Mouse (Mus musculus) heart, postnatal 36 days (tissue): ENCODE data around the gene Cfap97d2. TPM values are rescaled to one million over a fixed set of nuclear protein-coding genes. Genes with fewer than 3 reads are reported as not detected.

Source experiments
- DNase-seq, 2 experiments: peaks; one replicate each; pipeline ENCODE4 v3.0.0; 2021 to 2022
- intact Hi-C: fragments of 180-260 bp; cut with DNase I; formaldehyde crosslinking; loops from one replicate; pipeline ENCODE4 v1.15.1; 2025
- total RNA-seq, 2 experiments: library from RNA; stranded (reverse); gene quantifications; 2 replicates each; pipeline ENCODE4 v1.2.3; 2021

Gene Cfap97d2
- total RNA-seq, 2 experiments from 2014 or later: not detected

DNA sequence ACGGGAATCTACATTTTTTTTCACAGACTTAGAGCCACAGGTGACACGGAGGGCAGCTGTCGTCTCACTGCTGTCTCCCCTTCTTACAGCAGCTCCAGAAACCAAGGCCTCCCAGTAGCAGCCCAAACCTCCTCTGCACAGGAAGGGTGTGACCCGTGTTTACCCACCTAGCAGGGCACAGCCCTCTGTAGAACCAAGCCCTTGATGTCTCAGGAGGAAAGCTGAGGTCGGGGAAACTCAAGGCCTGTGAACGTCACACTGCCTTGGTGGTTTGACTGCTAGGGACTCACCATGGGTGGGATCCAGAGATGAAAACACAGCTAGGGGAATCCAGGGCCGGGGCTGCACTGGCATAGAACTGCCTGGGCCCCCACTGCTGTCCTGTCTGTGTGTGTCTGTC is 19.3 kb upstream of the Cfap97d2 start:
- intact Hi-C loops: no loop called here
- DNase-seq: no peak

DNA sequence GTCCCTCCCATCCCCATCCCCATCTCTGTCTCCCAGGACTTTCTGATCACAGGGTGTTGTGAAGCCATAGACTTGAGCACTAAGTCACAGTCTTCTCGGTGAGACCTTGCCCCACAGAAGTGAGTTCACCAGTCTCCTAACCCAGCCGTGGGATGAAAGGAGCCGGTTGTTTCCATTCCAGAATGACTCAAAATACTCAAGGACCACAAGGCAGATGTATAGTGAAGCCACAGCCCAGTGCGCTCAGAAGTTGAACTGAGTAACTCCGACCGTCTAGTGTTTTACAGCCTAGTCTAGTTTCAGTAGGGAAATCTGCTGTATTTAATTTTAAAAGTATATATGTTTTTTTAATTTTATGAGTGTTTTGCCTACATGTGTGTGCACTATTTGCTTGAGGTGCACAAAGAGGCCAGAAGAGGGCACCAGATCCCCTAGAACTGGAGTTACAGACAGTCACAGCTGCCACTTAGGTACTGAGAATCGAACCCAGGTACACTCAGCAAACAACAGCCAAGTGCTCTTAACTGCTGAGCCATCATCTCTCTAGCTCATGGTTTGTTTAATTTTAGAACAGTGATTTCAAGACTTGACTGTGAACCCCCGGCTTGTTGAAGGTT is 18.5 kb upstream of the Cfap97d2 start:
- intact Hi-C loops: no loop called here

DNA sequence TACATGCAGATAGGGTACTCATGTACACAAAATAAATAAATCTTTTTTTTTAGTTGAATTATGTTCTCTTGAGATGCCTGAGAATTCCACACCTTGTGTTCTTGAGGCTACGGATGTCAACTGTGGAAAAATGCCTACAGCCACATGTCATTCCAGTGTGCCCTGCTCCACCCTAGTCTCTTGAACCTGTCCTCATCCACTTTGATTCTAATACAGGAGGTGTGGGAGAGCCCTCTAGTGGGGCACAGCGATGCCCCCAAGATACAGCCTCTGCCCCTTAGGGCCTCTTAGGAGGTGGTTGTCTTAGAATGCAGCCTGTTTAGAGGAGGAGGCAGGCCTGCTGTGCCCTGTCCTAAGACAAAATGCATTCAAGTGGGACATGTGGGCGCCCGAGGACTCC is 17.7 kb upstream of the Cfap97d2 start:
- intact Hi-C loops: no loop called here
- DNase-seq: no peak

More for the DNA sequence above, 18.5 kb upstream of the Cfap97d2 start:
- DNase-seq: no peak

DNA sequence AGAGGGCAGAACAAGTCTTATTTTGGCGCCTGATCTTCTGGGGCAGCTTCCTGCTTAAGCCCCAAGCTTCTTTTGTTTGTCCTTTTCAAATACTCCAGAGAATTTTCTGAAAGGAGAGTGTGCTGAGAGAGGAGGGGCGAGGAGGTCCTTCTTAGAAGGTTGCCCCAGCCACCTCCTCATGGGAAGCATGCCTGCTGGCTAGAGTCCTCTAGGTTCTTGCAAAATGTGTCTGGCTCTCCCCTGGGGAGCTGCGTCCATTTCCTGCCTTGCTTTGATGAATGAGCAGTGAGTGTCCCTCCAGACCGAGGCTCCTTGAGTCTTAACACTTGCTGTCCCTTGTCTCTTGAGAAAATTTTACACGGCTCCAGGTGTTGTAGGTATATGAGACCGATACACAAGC is 17.2 kb upstream of the Cfap97d2 start:
- peak; percentile 63 to 65 for DNase-seq

DNA sequence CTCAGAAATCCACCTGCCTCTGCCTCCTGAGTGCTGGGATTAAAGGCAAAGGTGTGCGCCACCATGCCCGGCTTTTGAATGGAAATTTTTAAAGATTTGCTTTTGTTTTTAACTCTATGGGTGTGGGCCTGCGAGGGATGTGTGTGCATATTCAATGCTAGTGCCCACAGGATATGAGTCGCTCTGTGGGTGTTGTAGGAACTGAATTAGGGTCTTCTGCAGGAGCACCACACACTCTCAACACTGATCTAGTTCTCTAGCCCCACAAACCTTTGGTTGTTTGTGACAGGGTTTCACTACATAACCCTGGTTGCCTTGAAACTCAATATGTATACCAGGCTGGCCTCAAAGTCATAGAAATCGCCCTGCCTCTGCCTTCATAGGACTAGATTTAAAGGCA is 16.4 kb upstream of the Cfap97d2 start:
- intact Hi-C loops: no loop called here
- DNase-seq: no peak

More for the DNA sequence above, 17.2 kb upstream of the Cfap97d2 start:
- intact Hi-C loops: no loop called here

DNA sequence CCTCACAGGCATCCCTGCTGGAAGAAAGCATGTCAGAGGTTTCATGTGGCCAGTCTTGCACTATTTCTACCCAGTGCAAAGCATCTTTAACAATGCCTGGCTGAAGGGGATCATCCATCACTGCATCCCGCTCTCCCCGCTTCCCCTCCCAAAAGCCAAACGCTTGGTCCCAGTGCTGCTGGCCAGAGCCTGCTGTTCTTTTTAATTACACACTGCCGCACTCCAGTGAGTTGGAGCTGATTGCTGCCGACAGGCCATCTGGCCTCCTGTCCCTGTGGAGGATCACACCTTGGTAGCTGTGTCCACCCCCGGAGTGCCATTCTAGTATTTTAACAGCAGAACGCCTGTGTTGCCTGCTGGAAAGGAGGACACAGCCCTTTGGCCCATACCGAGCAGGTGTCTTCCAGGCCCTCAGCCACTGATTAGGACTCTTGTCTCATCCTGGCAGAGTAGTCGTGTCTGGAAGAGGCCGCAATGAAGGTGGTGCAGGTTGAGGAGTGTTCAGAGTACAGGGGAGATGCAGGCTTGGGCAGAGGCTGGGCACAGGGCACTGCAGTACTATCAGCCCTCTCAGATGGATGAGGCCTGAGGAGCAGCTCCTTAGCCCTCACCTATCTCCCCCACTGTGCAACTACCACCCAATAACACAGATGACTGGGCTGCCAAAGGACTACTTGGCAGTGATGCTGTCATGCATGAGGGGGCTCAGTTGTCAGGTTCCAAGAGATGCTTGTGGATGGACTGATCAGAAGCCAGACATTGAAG is 13.2 kb upstream of the Cfap97d2 start:
- intact Hi-C loops: no loop called here
- no peak for DNase-seq

DNA sequence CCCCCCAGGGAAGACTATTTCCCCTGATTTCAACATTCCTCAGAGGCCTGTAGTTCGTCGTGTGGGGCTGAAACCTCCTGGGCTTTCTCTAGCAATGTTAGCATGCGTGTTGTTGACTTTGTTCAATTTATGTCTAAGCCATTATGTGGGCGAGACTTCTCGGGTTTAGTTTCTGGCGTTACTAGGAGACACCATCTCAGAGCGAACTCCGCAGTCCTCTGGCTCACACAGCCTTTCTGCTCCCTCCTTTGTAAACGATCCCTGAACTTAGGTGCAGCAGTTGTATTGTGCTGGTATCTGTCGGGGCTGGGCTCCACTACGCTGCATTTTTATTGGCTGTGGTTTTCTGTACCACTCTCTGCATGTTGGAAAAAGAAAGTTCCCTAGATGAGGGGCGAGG is 11.0 kb upstream of the Cfap97d2 start:
- DNase-seq: no peak
- intact Hi-C loops: no loop called here

DNA sequence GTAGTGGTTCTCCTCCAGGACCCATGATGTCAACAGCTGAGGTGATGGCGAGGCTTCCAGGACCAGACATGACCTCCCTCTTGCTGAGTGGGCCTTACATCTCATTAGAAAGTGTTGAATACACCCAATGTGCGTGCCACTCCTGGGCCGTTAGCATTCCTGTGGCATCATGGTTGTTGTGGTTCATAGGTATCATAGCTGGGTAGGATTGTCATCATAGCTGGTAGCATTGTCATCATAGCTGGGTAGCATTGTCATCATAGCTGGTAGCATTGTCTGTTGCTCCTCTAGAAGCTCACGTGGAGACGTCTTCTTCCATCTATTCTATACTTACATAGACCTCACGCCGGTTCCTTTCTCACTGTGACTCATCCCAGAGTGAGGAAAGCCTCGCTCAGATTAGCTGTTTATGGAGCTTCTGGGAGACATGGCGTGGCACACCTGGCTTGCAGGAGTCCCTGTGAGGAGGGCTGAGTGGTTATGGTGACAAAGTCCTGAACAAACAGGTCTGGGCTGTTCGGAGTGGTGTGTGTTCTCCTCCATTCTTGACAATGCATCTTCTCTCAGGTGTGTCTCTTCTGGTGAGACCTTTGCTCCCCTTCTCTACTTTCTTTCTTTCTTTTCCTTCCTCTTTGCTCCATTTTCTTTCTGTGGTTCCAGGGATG is 10.4 kb upstream of the Cfap97d2 start:
- DNase-seq: no peak
- intact Hi-C loops: no loop called here

DNA sequence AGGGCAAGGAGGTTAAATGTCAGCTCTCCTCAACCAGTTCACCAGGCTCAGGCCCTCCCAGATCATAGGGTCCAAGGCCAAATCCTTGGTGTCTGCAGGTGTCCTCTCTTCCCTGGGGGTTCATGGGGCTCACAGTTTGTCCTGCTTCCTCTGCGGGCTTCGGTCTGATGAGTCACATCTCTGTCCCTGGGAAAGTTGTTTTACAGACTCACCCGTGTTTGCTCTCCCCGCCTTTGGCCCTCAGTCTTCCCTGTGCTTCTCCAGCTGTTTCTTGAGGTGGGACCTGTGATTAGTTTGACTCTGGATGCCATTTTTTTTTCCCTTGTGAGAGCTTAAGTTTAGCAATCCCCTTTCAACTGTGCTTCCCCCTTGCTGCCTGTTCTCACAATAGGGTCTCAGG is 9.5 kb upstream of the Cfap97d2 start:
- intact Hi-C loops: no loop called here
- no peak for DNase-seq

DNA sequence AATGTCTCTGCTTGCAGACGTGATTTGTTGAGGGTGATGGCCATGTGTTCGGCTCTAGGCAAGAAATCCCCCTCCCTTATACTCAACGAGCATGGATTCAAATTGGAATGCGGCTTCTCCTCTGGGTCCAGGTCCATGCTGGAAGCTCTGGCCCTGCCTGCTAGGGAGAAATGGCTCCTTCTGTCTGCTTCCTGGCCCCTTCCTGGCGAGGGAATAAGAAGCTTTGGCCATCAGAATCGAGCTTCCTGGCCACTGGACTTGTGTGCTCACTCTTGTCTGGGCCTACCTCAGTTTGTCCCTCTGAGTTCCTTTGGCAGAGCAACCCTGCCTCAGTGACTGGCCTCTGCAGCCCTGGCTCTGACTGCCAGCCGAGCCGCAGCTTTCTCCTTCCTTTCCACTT is 8.5 kb upstream of the Cfap97d2 start:
- intact Hi-C loops: no loop called here
- no peak for DNase-seq

DNA sequence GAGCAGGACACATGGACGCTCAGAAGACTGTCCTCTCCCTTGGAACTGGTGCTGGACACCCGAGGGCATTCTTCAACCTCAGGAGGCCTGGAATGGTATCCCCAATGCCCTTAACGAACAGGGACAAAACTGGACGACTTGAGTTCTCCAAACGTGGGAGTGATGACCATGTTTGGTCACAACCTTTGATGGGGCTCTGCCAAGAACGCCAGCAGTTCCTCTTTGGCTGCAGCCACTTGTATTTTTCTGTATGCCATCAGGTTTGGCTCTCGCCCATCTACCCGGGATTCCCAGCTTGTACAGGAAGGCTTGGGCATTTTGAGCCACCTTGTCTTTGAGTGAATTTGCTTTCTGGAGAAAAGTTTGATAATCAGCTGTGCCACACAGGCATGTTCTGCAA is 8.0 kb upstream of the Cfap97d2 start:
- intact Hi-C loops: no loop called here
- no peak for DNase-seq

DNA sequence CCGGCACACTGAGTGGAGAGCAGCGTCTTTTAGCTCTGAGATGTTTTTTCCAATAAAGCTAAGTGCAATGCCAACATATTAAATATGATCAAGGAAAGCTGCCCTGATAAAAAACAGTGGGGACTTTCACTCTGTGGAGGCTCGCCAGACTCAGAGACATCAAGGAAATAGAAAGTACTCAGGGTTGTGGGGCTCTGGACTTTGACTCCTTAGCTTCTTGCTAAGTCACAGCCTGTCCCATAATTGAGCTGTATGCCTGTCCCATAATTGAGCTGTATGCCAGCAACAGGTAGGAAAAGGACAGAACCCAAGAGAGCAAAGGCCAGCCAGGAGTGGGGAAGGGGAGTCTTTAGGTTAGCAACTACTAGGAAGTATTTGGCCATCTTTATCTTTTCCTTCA is 7.4 kb upstream of the Cfap97d2 start:
- no peak for DNase-seq

DNA sequence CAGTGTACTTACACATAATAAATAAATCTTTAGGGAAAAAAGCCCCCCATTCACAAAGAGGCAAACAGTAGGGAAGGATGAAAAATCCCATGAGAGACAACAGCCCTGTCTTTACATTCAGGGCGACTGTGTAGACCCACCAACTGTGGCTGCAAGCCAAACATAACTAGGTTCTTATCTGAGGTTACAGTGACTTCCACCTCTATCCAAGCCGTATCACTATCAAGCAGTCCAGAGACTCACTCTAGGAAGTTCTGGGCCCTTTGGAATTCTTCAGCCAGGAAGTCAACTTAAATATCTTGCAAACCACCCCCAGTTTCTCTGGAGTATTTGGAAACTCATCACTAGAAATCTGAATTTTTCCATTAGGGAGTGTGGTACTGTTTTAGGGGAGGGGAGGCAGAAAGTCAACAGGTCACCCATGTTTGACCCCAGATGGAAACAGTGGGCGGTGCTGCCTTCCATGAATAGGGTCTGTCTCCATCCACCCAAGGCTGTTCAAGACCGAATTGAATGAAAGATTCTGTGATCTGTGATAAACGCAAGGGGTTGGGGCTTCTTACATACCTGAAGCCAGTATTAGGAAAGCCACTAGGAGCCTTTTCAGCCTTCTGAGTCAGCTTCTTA is 6.3 kb upstream of the Cfap97d2 start:
- intact Hi-C loops: no loop called here
- DNase-seq: no peak

More for the DNA sequence above, 7.4 kb upstream of the Cfap97d2 start:
- intact Hi-C loops: no loop called here

DNA sequence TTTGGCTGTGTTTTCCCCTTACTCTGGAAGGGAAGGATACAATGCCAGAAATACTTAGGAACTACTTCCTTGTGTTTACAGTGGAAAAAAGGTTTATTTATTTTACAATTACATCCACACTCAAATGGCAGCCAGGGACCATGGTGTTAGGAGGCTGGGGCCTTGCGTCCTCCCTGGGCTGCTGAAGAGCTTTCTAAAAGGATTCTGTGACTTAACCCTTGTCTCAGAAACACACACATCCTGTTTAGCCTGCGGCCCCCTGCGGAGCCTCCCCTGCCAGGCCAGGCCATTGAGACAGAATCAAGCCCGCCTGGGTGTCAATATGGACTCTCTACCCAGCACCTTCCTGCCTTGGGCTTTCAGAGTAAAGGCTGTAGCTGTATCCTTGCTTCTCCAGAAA is 2.9 kb upstream of the Cfap97d2 start:
- no peak for DNase-seq
- intact Hi-C loops: no loop called here

DNA sequence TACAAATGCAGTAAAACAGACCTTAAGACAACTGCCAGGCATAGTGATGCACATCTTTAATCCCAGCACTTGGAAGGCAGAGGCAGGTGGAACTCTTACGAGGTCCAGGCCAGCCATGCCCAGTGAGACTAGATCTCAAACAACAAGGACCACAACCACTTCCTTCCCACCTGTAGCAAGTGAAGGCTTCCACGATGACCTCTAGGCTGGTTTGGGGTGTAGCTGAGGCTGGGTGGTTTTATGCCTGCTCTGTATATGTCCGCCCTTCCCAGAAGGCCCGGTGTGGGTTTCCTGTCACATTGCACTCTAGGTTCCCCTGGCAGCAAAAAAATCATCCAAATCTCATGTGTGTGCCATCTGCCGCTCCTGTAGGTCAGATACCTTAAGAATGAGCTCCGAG is 1.9 kb upstream of the Cfap97d2 start:
- intact Hi-C loops: no loop called here
- DNase-seq: no peak

DNA sequence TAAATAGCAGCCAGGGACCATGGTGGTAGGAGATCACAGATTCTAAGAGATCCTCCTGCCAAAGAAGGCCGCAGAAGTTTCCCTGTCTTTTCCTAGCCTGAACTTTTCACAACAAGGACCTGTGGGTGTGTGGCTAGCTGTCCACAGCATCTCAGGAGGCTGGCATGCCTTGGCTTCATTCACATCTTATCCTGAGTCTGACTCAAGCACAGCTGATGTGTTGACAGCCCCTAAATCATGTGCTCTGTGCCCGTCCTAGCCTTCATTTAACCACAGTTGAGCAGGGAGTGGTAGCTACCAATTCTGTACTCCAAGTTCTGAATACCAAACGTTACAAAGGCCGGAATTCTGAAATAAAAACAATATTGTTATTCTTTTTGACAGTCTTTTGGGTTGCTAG is 1.4 kb upstream of the Cfap97d2 start:
- DNase-seq: no peak
- intact Hi-C loops: no loop called here

DNA sequence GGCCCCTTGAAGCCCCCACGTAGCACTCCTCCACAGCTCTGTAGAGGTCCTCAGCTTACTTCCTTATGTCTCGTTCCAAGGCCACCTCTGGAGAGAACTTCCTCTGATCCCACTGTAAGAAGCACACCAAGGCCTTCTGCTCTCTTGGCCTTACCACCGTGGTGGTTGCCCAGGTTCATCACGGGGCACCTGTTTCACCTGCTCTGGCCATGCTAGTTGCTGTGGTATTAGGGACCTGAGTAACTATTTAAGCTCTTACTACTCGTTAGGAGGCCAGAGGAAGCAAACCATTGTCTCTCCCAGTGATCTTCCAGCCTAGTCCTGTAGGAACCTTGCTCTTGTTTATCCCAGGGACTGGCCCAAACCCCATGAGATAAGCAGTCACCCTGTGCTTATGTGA is 1.2 kb downstream of the Cfap97d2 start:
- DNase-seq: no peak
- intact Hi-C loops: no loop called here

DNA sequence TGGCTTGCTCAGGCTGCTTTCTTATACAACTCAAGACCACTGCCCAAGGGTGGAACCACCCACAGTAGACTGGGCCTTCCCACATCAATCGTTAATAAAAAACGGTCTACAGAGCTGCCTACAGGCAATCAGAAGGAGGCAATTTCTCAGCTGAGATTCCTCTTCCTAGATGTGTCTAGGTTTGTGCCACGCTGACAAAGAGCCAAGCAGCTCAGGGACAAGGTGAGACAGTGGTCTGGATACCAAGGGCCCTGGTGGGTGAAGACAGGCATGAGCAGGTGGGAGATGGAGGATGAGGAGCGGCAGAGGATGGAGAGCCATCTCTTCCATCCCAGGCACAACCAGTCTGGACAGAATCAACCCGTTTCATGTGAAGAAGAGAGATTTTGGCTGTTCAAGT is 2.8 kb downstream of the Cfap97d2 start:
- intact Hi-C loops: no loop called here
- no peak for DNase-seq

DNA sequence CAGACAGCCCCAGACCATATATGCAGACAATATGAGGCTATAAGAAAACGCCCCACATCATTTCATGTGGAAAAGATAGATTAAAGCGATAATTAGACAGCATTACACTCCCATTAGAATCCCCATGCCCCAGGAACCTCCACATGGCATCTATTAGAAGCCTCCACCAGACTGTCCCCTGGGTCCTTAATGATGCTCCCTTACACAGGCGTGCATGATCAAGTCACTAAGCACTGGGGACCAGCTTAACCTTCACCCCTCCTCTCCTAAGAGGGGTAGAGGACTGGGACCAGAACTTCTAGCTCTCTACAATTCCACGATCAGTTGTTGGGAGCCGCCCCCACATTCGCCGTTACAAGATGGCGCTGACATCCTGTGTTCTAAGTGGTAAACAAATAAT is 13.3 kb downstream of the Cfap97d2 start:
- DNase-seq: no peak
- intact Hi-C loops: no loop called here

DNA sequence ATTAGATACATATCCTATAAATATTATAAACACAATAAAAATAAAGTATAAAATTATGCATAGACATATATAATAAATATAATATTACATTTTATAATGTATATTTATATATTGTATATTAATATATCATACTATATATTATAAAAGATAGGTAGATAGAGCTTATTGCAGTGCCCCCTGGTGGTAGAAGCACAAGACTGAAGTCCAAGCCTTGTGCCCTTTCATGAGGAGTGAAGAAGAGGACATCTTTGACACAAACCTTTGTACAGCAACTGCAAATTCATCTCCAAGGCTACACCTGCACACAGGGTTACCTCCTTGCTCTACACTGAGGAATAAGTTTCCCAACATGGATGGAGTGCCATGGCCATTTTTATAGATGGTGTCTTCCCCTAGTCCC is 20.0 kb downstream of the Cfap97d2 start:
- intact Hi-C loops: loop anchor here (5.0 kb wide), 1 partner anchor 123 kb away; no protein-coding TSS in a partner anchor
- peak; percentile 52 to 63 for DNase-seq

DNA sequence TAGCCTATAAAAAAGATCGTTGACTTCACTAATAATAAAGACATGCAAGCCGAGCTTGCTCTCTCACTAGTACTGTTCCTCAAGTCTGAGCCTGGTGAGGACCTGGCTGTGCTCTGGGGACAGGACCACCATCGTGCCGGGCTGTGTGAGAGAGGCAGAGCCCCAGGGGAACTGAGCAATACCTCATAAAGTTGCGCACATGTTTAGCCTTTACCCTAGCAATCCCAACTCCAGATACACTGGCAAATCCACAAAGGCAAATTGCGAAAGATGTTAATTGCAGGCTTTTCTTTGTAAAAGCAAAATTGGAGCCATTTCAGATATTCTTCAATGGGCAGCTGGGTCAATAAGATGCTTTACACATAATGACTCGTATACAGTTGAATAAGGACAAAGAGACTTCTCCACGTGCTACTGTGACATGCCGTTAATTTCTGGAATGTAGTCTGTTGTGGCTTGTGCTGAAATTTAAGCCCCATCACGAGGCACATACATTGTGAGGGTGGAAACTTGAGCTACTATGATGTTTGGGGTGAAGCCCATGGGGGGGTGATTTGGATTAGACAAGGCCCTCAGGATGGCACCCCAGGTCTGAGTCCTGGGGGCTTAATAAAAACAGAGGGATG is 21.9 kb downstream of the Cfap97d2 start:
- intact Hi-C loops: loop anchor here (5.0 kb wide), 1 partner anchor 125 kb away; no protein-coding TSS in a partner anchor
- no peak for DNase-seq
